Comparison of ENCODE assay signal across 15 mouse cellular contexts in genomic region chr15:27790699-27791098, GRCm38 (mm10).
"Had no signal": no experiment of that assay in that cellular context is flagged by ENCODE, and none has a peak within 500 bp of the region (broad histone marks: within the 10 kb centered on the region; RNA-seq: fewer than 3 reads in every experiment).

No protein-coding gene starts in this region.

- H3K27ac ChIP-seq: intestine, embryonic 15.5 days; liver, embryonic 14.5 days; neural tube, embryonic 12.5 days; stomach, postnatal 0 days had no signal

- DNase-seq: kidney, adult 18-20 months; kidney, postnatal 10 days; kidney, postnatal 4 days; lung, adult 2 months; lung, postnatal 36 days; midbrain, embryonic 14.5 days; thymus, adult 18-20 months; thymus, postnatal 14 days had no signal

- H3K4me3 ChIP-seq: intestine, embryonic 15.5 days; midbrain, embryonic 10.5 days; myocyte; neural tube, embryonic 12.5 days had no signal

- ATAC-seq: intestine, embryonic 15.5 days; lung, postnatal 0 days had no signal
